Mouse (Mus musculus) MEL (cell line): Measurements from ENCODE around the gene Ubac2.

Experiments
- CTCF ChIP-seq, 3 experiments: IDR thresholded peaks in 2 of 3; conservative IDR thresholded peaks in 1 of 3; 2 replicates each; pipeline ENCODE4 v1.5.1; 2011 to 2012; ENCODE audit warnings: low read length in 3 of 3, low read depth in 2 of 3, mild to moderate bottlenecking in 2 of 3, improper control_type of control experiment in 1 of 3, inconsistent platforms in 1 of 3, mixed read lengths in 1 of 3, moderate library complexity in 1 of 3; ENCODE audit not compliant: control insufficient read depth in 1 of 3, insufficient read depth in 1 of 3, poor library complexity in 1 of 3, severe bottlenecking in 1 of 3
- EP300 ChIP-seq, 2 experiments: IDR thresholded peaks; 2 replicates each; pipeline ENCODE4 v1.6.1; 2011; ENCODE audit warnings: improper control_type of control experiment in 2 of 2, low read length in 2 of 2, low read depth in 1 of 2, mild to moderate bottlenecking in 1 of 2

- TF ChIP-seq CTCF (IDR thresholded peaks at IDR 0.05 in 2 of 3, conservative IDR thresholded peaks at IDR 0.05 in 1 of 3; ENCODE audit: control insufficient read depth in 1 of 3, insufficient read depth in 1 of 3, low read depth in 2 of 3, low read length in 3 of 3, poor library complexity in 1 of 3, severe bottlenecking in 1 of 3) (no peak), EP300 (IDR thresholded peaks at IDR 0.05; ENCODE audit: low read depth in 1 of 2, low read length in 2 of 2) (peak; percentile 62 to 65; a peak in 2 of 4 replicates)
Measured at GRCm38 (mm10) chr14:122041413-122041825, 163.0 kb downstream of the Ubac2 start.
